Mouse (Mus musculus): ENCODE measurements around the gene Trim2.

Gene Trim2

DNA sequence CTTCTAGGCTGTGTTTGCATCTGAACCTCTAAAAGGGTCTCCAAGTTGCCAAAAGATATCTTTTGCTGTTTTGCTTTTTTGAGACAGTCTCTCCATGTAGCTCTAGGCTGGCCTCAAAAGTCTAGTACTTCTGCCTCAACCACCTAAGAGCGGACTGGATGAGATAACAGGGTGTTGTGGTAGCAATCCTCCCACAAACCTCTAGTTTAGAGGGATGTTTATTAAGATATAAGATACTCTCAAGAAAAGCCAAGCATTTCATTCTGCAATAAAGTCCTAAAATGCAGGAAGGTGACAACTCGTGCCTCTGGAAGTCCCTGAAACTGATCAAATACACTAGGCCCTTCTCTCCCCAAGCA lies 52.2 kb downstream of the Trim2 start:
- no peak for DNase-seq (ENCODE audit: low read depth, low spot score)

DNA sequence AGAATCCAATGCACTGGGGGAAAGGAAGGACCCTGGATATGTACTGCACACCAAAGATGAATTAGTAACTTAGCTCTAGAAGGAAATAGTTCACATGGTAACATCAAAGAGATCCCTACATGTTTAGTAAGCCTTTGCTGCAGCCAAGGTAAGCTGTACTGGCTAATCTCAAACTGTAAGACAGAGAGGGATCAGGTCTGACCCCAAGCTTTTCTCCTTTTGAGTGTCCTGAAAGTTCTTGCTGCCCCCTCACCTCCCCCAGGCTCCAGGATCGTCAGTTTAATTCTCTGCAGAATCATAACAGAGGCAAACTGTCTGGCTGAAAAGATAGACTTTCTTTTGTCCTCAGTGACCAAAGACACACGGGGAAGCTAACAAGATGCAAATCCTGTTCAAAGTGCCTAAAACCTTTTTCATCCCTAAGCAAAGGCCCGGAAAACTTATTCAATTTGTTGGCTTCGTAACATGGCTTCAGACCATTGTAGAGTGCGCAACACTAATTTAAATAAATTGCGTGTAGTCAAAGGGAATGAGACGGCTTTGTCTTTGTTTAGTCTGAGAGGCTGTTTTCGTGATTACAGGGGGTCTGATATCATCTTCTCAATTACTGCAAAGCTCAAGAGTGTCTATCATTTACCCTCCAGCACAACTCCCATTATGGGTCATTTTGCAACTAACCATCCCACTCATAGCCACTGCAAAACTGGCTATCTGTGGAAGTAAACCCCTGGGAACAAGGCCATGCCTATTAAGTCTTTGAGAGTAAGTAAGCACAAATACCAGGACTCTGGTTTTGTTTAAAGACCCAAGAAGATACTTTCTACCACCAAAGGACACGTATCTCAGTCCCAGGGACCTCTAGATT lies 52.8 kb downstream of the Trim2 start:
- DNase-seq (ENCODE audit: low read depth, low spot score) = no peak

DNA sequence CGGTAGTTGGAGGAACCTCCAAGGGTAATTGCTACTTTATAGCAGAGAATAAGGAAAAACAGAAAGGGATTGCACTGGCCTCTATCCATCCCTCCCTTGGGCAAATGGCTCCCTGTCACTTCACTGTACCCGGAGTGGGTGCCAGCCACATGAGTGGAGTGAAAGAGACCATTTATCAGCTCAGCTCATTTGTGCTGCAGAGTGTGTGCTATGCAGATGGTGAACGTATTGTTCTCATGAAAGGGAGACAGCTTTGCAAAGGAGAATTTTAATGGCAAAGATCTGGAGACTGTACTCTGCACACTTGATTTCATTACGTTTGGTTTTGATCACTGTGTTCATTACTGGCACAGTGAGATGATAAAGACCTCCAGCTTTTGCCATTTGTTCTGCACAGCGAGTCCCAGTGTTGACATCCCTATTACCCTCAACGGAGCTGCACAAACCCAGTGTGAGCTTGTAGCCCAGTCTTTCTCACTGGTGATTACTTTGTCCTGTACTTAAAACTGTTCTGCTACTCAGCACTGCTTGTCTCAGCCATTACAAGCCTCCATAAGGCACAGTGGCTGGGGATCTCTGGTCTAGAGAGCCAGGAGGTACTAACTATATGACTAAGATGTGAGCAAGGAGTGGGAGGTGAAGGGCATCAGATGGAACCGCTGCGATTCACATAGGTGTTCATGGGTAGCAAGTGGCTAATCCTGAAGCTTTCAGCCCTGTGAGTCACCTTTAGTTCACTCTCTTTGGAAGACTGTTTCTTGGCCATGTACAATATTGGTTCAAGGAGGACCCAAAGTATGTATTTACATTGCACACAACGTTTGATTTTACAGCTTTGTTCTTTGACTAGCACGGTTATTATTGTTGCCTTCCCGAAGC lies 53.7 kb downstream of the Trim2 start:
- no peak for DNase-seq (ENCODE audit: low read depth, low spot score)

DNA sequence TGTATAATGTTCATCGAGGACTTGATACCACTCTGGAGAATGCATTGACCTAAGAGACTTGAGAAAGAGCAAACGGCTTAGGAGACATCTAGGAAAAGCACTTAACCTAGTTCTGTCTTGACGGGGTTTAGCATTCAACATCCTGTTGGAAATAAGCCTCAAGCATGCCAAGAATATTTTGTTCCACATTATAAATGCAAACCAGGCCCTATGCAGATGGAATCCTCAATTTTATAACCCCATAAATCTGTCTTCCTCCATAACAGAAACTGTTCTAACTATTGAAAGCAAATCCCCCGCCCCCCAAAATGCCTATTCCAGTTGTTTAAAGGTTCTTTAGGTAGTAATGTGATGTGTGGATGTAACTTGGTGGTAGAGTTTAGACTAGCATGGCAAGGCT lies 55.0 kb downstream of the Trim2 start:
- DNase-seq (ENCODE audit: low read depth, low spot score) = no peak

DNA sequence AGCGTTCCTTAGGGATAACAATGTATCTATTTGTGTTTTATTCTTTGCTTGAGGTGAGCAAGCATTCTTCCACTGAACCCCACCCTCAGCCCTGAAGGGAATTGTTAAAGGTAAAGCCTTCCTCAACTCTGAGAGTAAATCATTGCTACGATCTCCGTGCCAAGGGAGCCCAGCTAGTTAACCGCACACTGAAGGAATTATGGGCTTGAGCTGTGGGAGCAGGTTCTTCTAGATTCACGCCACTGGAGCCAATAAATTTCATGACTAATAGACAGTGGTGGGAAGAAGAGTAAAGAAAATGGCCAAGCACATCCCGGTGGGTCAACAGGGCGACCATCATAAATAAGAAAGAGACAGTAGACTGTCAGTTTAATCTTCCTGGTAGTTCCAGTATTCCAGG lies 56.4 kb downstream of the Trim2 start:
- DNase-seq (ENCODE audit: low read depth, low spot score) = no peak

DNA sequence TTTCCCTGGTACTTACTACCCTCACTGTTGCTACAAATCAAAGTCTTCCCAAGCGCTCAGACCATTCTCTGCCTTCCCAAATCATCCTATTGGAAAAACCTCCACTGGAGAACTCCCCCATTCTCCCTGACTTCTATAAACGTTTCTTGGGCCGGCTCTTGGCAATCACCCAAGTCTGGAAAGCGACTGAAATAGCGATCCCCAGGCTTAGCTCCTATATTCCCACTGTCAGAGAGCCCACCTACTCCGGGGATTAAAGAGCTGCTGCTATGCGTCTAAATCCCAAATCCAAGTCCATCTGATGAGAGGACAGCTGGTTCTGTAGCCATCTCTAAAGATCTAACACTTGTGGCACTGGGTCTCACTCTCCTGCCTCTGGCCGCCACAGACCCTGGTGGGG lies 58.9 kb downstream of the Trim2 start:
- DNase-seq (ENCODE audit: low read depth, low spot score) = no peak

DNA sequence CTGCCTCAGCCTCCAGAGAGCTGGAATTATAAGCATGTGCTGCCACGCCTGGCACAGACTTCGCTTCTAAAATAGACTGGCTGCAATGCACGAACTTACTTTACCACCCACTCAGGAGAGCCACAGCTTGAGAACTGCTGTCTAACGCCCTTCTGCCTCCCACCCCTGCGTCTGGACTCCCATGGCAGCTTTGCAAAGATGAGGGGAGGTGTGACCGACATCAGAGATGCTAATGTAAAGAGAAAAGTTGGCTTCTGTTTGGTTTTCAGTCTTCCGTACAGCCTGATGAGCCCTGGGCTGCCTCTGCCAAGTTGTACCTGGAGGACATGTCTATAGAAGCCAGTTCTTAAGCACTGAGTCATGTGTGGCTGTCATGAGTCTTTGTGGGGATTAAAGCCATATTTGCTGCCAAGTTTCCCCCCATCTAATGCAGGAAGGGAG lies 60.2 kb downstream of the Trim2 start:
- no peak for DNase-seq (ENCODE audit: low read depth, low spot score)

DNA sequence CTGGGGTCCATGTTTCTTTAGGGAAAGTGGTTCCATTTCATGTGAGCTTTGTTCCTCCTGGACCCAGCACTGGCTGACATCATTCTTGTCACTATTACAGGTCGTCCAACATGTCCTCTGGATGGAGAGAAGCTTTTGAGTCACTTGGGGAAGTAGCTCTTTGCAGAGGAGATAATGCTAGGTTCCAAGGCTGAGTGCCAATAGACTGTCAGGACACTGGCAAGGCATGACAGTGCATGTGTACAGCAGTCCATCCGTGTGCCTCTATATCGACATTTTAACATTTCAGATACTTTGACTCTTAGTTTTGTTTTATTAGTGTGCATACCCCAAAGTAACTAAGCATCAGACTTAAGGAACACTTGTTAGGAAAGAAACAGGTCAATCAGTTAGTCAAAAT lies 63.6 kb downstream of the Trim2 start:
- no peak for DNase-seq (ENCODE audit: low read depth, low spot score)

DNA sequence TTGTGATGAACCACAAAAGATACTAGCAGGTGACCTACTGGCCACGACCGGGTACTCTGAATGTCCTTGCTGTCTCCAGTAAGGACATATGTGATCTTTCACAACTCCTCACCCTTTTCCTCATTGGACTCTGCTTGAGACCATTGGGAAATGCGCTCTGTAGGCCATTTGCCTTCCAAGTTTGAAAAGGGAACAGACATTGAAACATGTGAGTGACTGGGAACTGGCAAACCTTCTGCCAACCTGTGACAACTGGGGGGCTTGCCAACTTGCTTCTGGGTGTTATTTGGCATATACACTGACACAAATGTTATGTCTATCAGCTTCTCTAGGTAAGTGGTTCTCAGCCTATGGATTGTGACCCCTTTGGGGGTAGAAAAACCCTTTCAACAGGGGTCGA lies 64.2 kb downstream of the Trim2 start:
- DNase-seq (ENCODE audit: low read depth, low spot score) = no peak

DNA sequence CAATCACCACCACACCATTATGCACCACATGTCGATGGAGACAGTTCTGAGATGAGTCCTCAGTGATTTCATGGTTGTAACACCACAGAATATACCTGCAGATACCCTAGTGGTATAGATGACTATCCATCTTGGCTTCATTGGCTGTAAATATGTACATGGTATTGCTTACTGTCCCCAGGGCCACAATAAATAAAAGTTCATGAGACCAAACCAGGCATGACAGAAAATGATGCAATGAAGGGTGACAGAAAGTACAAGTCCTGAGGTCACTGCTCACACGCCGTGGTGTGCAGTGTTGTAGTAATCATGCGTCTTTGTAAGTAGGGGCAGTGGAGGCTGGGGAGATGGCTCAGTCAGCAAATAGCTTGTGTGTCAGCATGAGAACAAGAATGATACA lies 65.6 kb downstream of the Trim2 start:
- DNase-seq (ENCODE audit: low read depth, low spot score) = no peak

DNA sequence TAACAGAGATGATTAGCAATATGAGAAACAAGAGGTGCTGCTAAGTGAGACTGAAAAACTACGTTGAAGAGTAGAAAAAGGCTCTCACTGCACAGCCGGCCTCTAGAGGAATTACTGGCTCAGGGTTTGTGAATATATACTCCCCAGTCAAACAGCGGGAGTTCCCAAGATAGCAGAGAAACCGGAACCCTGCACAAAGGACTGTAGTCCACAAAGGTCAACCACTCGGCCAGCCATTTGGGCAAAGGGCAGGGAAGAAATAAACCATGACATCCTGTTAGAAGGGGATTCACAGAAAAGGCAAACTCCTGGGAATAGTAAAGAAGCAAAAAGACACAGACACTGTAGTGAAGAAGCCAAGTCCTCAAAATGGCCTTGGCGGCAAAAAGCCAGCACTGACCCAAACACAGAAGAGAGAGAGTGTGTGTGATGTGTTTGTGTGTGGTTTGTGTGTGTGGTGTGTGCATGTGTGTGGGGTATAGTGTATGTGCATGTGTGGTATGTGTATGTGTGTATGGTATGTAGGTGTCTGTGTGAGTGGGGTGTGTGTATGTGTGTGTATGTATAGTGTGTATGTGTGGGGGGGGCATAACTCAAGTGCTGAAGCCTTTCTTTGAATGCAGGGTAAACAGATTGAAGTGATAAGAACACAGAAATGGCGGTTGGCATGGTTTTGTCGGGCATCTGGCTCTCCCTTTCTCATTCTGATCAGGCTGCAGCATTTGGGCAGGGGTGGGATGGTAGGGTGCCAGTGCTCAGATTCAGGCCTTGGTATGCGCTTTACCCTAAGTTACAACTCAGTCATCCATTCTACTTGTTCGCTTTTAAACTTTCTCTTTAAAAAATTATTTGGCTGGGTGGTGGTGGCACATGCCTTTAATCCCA lies 71.0 kb downstream of the Trim2 start:
- no peak for DNase-seq (ENCODE audit: low read depth, low spot score)

DNA sequence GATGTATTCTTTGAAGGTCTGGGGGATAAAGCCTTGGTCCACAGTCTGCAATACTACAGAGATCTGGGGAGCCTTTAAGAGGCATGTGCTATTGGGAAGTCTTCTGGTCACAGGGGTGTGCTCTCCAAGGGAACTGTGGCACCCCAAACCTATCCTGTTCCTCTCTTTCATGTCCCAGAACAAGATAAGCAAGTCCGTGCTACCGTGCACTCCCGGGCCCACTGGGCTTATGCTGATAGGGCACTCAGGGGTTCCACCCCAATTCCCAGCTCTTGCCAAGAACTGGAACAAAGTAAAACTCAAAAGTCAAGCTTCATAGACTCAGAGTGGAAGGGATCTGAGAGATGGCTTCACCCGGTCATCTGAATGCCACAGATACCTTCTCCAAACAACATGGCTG lies 72.1 kb downstream of the Trim2 start:
- DNase-seq (ENCODE audit: low read depth, low spot score) = no peak

DNA sequence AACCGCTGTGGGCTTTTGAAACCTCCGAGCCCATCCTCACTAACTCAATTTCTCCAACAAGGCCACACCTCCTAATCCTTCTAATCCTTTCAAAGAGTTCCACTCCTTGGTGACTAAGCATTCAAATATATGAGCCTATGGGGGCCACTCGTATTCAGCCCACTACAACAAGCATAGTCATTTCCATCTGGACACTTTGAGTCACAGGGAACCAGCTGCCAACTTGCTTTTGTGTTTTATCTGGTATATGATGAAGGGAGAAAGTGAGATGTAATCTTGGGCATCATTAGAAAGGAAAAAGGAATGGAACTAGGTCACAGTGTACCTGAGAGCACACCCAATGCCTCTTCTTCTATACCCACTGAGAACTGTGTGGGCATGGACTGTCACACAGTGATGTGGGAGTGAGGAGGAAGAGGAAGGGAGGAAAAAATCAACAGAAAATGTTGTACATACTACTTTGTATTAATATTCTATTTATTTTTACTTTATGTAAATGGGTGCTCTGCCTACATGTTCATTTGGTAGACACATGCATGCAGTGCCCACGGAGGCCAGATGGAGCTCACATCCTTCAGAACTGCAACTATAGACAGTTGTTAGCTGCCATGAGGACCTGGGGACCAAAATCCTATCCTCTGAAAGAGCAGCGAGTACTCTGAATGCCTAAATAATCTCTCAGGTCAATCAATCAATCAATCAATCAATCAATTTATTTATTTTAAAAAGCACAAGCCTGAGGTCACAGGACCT lies 72.8 kb downstream of the Trim2 start:
- no peak for DNase-seq (ENCODE audit: low read depth, low spot score)

DNA sequence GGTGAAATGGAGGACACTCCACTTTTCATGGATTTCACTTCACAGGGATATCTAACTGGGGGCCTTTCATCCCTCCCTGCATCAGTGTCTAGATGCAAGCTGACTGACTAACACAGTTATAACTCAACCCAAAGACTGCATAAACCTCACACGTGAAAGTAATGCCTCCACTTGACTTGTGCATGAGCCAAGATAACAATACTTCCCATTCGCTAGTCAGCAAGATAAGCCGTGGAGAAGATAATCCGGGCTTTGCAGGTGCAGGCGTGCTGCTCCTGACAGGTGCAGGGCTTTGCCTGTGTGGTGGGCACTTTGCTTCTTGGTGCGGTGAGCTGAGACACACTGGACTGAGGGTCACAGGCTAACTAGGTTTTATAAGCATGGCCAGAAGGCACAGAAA lies 74.4 kb downstream of the Trim2 start:
- no peak for DNase-seq (ENCODE audit: low read depth, low spot score)

DNA sequence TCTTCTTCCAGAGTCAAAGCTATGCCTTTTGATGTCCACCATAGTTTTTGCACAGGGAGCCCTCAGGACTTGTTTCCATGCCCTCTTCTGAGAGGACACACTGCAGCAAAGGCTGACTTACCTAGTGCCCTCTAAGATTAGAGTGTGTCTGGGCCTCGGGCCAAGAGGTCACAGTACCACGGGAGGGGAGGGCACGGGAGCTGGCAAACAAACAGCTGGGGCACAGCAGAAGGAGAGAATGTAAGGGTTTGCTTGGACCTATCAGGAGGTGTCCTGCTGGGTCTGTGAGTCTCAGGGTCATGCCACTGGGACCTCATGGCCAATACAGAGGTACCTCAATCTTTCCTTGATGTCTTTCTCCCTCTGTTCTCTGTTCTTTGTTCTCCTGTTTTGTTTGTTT lies 75.7 kb downstream of the Trim2 start:
- no peak for DNase-seq (ENCODE audit: low read depth, low spot score)

DNA sequence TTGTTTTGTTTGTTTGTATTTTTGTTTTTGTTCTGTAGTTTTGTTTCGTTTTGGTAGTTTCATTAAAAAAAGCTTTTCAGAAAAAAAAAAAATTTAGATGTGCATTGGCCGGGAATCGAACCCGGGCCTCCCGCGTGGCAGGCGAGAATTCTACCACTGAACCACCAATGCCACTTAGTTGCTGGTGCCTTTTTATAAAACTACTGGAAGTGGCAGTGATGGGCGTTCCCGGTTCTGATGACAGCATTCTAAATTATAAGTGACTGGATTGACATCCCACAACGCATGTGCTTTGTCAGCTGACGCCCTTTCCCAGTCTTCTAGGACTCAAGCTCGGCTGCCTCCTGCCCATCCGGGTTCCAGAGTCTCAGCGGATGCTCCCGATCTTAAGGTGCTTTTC lies 77.8 kb downstream of the Trim2 start:
- no peak for DNase-seq (ENCODE audit: low read depth, low spot score)

DNA sequence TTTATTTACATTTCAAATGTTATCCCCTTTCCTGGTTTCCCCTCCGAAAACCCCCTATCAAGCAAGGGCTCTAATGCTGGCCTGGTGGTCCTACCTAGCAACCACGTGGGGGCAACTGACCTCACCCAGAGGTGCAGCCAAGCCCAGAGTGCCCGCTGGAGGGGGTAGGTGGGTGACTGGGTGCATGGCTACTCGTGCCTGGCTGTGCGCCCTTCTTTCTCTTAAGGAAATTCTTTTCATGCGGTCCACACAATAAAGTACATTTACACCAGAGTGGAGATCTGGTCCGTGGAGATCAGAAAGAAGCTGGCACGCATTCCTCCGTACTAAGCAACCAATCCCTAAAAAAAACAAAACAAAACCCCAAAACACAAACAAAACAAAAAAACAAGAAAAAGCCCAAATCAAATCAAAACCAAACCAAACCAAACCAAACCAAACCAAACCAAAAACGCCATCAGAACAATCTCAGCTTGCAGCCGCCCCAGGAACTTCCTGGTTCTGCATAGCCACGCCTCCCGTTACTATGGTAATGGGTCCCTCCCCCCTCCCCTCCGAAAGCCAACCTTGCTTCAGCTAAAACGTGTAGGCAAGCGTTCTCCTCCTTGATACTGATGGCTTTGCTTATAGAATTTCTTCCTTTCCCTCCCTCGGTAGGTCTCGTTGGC lies 78.3 kb downstream of the Trim2 start:
- peak; percentile 93 for DNase-seq (ENCODE audit: low read depth, low spot score)

DNA sequence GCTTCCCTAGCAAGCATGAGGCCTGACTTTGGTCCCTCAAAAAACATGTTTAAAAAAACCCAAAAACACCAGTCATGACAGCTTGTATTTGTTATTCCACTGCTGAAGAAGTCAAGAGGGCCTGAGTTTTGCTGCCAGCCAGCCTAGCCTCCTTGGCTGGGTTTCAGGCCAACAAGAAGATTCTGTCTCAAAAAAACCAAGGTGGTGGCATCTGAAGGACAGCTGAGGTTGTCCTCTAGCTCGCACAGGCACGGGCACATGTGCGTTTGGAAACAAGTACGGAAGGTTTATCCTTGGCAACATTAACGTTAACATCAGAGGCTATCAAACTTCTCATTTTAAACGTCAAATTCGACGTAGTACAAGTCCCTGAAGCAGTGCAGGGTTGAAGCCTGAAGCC lies 79.0 kb downstream of the Trim2 start:
- peak; percentile 14 for DNase-seq (ENCODE audit: low read depth, low spot score)

DNA sequence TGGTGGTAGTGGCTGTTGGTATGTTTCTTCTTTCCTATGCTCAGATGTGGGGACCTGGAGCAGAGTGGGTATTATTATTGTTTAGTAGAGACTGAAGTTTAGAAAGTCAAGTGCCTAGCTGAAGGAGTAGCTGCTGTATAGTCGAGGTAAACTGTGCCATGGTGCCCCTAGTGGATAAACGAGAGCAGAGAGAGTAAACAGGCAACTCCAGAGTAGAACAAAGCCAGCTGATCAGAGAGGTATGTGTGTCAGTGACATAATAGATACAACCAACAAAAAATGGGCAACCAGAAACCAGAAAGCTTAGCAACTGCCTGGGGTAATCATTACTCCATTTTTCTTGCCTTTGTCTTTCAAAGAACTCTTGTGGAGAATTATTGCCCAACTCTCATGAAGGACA lies 81.7 kb downstream of the Trim2 start:
- DNase-seq (ENCODE audit: low read depth, low spot score) = peak; percentile 44

DNA sequence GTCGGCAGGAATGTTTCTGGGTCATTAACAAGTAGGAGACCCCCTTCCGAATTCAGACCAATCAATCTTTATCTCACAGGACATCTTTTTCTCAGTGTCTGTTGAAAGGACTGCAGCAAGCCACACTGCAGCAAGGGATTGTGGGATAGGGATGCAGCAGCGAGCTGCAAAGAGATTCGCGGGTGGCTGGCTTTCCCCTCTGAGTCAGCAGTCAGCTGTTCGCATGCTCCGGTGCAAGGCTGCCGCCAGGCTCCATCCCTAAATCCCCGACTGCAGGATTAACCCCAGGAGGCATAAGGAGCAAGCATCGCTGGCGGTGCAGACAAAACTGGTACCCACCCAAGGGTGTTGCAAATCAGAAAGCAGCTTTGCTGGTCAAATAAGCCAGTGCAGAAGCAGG lies 85.9 kb downstream of the Trim2 start:
- DNase-seq (ENCODE audit: low read depth, low spot score) = peak; percentile 56

DNA sequence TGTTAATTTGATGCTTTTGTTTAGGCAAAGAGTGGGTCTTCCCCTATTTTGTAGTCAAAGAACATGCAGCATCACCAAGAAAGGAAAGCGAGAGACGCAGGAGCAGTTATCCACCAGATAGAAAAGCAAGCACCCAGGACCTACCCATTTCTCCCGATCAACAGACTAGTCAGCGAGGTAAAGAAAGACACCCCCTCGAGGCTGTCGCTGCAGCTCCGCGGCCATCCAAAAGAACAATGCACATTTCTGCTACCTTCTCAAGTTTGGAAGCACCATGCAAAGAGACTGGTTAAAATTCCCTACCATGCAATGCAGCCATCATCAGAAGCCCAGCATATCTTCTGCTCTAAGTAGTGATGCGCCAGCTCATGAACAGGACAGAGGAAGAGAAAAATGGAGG lies 86.4 kb downstream of the Trim2 start:
- DNase-seq (ENCODE audit: low read depth, low spot score) = peak; percentile 43

Measured in A20 (cell line).